Mouse (Mus musculus): ENCODE measurements around the gene Tspan8. TPM values are rescaled to one million over a fixed set of nuclear protein-coding genes. Genes with fewer than 3 reads are reported as not detected.

The Tspan8 gene
- 0.24 and 0.30 TPM in 2 replicates for polyA plus RNA-seq (2015; fragmentation: Nextera tagmentation; extraction: Ambion mirVana)

DNA sequence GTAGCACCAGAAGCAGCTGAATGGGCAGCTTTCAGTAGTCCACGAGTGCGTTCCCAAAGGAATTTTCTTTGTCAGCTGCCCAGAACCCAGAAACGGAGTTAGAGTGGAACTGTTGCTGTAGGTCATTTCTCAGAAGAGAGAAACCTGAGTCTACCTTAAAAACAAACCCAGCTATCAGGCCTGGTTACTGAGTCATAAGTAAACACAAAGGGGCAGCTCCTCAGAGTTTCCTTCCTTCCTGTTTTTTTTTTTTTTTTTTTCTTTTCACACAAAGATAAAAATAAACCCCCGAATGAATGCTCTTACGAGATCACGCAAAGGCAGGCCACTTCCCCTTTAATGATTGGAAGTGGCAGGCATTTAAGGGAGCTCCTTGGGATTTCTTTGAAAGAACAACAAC lies at the start of gene Tspan8:
Tspan8 (plus strand) TSS at position 322 of the 400 bp plus-strand sequence.
- Histone ChIP-seq H3K4me1 (replicated peaks) (no peaks in the 10 kb centered on the region), H3K36me3 (no peaks in the 10 kb centered on the region), H3K4me2 (replicated peaks) (no peak within 1 kb of the TSS), H3K9ac (replicated peaks) (no peak within 1 kb of the TSS), H3K9me3 (no peaks in the 10 kb centered on the region), H3K27ac (no peak within 1 kb of the TSS), H3K4me3 (replicated peaks) (no peak within 1 kb of the TSS), H3K27me3 (no peaks in the 10 kb centered on the region)
- no peak for ATAC-seq
- whole genome bisulfite sequencing: 63% methylated on average over 6 of the region's 6 CpGs

DNA sequence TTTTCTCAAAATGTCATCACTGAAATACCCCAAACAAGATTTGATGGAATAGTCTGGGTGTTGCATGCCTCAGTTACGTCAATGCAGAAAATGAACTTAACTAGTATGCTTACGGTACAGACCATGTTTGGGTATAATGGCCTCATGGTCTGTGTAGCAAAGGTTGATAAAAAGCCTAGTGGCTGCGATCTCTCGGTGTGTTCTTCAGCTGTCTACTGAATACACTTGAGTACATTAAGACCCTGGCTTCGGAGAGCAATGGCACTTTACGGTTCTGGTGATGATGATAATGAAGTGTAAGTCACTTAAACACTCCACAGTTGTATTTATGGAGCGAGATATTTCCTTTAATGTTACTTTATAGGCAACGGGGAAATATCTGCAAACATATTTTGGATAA lies 46.6 kb upstream of the Tspan8 start:
- Histone ChIP-seq H3K36me3 (no peaks in the 10 kb centered on the region), H3K9ac (replicated peaks) (no peak overlapping the region), H3K27ac (no peak overlapping the region), H3K4me2 (replicated peaks) (no peak overlapping the region), H3K9me3 (no peaks in the 10 kb centered on the region), H3K4me1 (replicated peaks) (no peaks in the 10 kb centered on the region), H3K4me3 (replicated peaks) (no peak overlapping the region), H3K27me3 (no peaks in the 10 kb centered on the region)
- 93% methylated on average over 8 of the region's 8 CpGs for WGBS
- ATAC-seq: no peak

GRCm38 (mm10) chr10:115774451-115774850 lies 42.2 kb upstream of the Tspan8 start:
- no peak overlapping the region for H3K4me3 ChIP-seq (replicated peaks)
- no peaks in the 10 kb centered on the region for H3K27me3 ChIP-seq
- H3K36me3 ChIP-seq: no peaks in the 10 kb centered on the region
- no peak overlapping the region for H3K9ac ChIP-seq (replicated peaks)
- H3K4me2 ChIP-seq (replicated peaks): no peak overlapping the region
- WGBS: 56% methylated on average over 4 of the region's 4 CpGs
- no peaks in the 10 kb centered on the region for H3K9me3 ChIP-seq
- peaks cover 3% of the 10 kb centered on the region; the same call in 1 of the 2 replicates for H3K4me1 ChIP-seq (replicated peaks)
- no peak for ATAC-seq
- no peak overlapping the region for H3K27ac ChIP-seq

DNA sequence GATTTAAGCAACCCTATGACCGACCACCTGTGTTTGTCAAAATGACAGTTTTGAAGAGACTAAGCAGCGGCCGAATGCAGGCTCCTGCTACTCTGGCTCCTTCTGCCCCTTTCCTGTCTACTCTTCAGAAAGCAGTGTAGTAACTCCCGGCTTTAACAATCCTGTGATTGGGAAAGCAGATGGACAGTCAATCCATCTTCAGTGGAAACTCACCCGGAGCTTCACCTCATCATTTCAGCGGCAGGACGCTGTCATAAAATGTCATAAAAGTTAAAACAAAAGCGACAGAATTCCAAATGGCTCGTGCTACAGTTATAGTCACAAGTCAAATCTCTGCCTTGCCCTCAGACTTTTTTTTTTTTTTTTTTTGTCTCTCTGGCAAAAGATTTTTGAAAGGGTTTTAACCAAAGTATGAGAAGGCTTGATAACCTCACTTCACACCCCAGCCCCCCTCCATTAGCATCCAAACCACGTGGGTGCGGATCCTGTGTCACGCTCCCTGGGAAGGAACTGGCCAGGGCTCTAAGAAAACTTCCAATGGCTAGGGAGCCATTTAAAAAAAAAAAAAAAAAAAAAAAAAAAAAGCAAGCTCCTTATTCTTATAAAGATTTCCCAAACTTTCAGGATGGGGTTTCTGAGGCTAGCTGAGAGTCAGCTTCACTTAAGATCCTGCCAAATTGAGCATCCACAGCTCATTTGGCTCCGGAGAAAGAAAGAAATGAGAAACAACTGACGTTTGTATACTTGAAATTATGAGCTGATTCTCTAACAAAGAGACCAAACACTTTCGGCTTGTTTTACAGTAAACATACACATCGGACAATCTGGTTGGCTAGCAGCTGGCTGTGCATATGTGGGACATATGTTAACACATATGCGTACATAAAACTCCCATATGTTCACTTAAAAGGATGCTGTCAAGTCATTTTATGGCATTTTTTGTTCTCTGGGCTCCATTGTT lies 40.4 kb upstream of the Tspan8 start:
- ATAC-seq: no peak
- WGBS: 68% methylated on average over 17 of the region's 17 CpGs
- H3K9me3 ChIP-seq: no peaks in the 10 kb centered on the region

GRCm38 (mm10) chr10:115777366-115777765 lies 39.3 kb upstream of the Tspan8 start:
- no peaks in the 10 kb centered on the region for H3K27me3 ChIP-seq
- H3K4me1 ChIP-seq (replicated peaks): peaks cover 3% of the 10 kb centered on the region; the same call in 1 of the 2 replicates
- H3K9ac ChIP-seq (replicated peaks): no peak overlapping the region
- ATAC-seq: no peak
- H3K36me3 ChIP-seq: no peaks in the 10 kb centered on the region
- no peak overlapping the region for H3K4me2 ChIP-seq (replicated peaks)
- 75% methylated on average over 5 of the region's 5 CpGs for WGBS
- no peak overlapping the region for H3K4me3 ChIP-seq (replicated peaks)
- H3K27ac ChIP-seq: no peak overlapping the region
- H3K9me3 ChIP-seq: no peaks in the 10 kb centered on the region

More for the DNA sequence above, 40.4 kb upstream of the Tspan8 start:
- H3K4me2 ChIP-seq (replicated peaks): no peak overlapping the region
- H3K27ac ChIP-seq: no peak overlapping the region
- H3K4me1 ChIP-seq (replicated peaks): peaks cover 3% of the 10 kb centered on the region; the same call in 1 of the 2 replicates
- H3K27me3 ChIP-seq: no peaks in the 10 kb centered on the region
- no peak overlapping the region for H3K4me3 ChIP-seq (replicated peaks)
- no peaks in the 10 kb centered on the region for H3K36me3 ChIP-seq
- no peak overlapping the region for H3K9ac ChIP-seq (replicated peaks)

GRCm38 (mm10) chr10:115778624-115779023 lies 38.0 kb upstream of the Tspan8 start:
- Histone ChIP-seq H3K9ac (replicated peaks) (no peak overlapping the region), H3K4me1 (replicated peaks) (peaks cover 3% of the 10 kb centered on the region; the same call in 1 of the 2 replicates), H3K4me2 (replicated peaks) (no peak overlapping the region), H3K4me3 (replicated peaks) (no peak overlapping the region), H3K9me3 (no peaks in the 10 kb centered on the region), H3K36me3 (no peaks in the 10 kb centered on the region), H3K27ac (no peak overlapping the region), H3K27me3 (no peaks in the 10 kb centered on the region)
- no peak for ATAC-seq
- 39% methylated on average over 5 of the region's 5 CpGs for WGBS

- Histone ChIP-seq H3K4me2 (replicated peaks) (no peak overlapping the region), H3K4me3 (replicated peaks) (no peak overlapping the region), H3K9ac (replicated peaks) (no peak overlapping the region), H3K27ac (no peak overlapping the region), H3K4me1 (replicated peaks) (peaks cover 3% of the 10 kb centered on the region; the same call in 1 of the 2 replicates), H3K9me3 (no peaks in the 10 kb centered on the region), H3K36me3 (no peaks in the 10 kb centered on the region), H3K27me3 (no peaks in the 10 kb centered on the region)
- WGBS: 83% methylated on average over 11 of the region's 11 CpGs
- ATAC-seq: peak; percentile 45; the same call in 1 of the 2 replicates
Observed at GRCm38 (mm10) chr10:115780239-115781016, 36.2 kb upstream of the Tspan8 start.

- no peak overlapping the region for H3K4me2 ChIP-seq (replicated peaks)
- ATAC-seq: no peak
- no peak overlapping the region for H3K27ac ChIP-seq
- no peaks in the 10 kb centered on the region for H3K4me1 ChIP-seq (replicated peaks)
- H3K9ac ChIP-seq (replicated peaks): no peak overlapping the region
- no peaks in the 10 kb centered on the region for H3K36me3 ChIP-seq
- no peaks in the 10 kb centered on the region for H3K9me3 ChIP-seq
- WGBS: 86% methylated on average over 2 of the region's 2 CpGs
- no peaks in the 10 kb centered on the region for H3K27me3 ChIP-seq
- no peak overlapping the region for H3K4me3 ChIP-seq (replicated peaks)
Observed at GRCm38 (mm10) chr10:115783232-115783631, 33.4 kb upstream of the Tspan8 start.

- Histone ChIP-seq H3K27me3 (no peaks in the 10 kb centered on the region), H3K4me2 (replicated peaks) (no peak overlapping the region), H3K4me3 (replicated peaks) (no peak overlapping the region), H3K27ac (no peak overlapping the region), H3K9me3 (no peaks in the 10 kb centered on the region), H3K9ac (replicated peaks) (no peak overlapping the region), H3K4me1 (replicated peaks) (no peaks in the 10 kb centered on the region), H3K36me3 (no peaks in the 10 kb centered on the region)
- ATAC-seq: no peak
- 74% methylated on average over 2 of the region's 2 CpGs for WGBS
Observed at GRCm38 (mm10) chr10:115790788-115791187, 25.8 kb upstream of the Tspan8 start.

DNA sequence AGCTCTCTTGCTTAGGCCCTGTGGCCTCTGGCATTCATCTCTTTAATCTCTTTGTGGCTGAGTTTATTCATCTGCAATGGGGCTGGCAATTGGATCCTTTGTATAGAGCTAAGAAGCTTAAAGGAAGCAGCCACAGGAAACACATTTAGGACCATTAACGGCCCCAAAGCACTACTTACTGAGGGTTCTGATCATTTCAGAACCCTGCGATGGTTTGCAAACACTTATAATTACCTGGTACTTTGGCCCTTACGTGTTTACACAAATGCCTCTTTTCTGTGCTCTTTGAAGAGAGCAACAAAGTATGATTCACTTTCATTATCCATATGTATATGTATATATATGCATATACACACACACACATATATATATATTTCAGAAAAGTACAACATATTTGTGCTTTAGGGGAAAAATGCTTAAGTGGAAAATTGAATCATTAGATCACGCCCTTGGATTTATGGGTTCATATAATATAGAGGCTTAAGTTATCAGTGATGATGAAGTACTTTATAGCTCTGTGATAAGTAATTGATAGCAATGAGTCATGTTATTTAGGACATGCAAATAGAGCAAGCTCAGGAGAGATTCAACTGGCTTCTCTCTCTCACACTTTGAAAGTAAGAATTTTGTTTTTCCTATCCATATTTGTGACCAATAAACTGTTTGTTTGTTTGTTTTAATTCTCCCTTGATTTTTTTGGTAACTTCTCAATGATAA lies 20.4 kb upstream of the Tspan8 start:
- Histone ChIP-seq H3K4me3 (replicated peaks) (no peak overlapping the region), H3K9ac (replicated peaks) (no peak overlapping the region), H3K4me1 (replicated peaks) (0 out of 2 replicates have a peak, but pooled peaks cover 3% of the 10 kb centered on the region), H3K4me2 (replicated peaks) (no peak overlapping the region), H3K9me3 (no peaks in the 10 kb centered on the region), H3K27me3 (no peaks in the 10 kb centered on the region), H3K36me3 (no peaks in the 10 kb centered on the region), H3K27ac (no peak overlapping the region)
- no peak for ATAC-seq
- 39% methylated on average over 4 of the region's 4 CpGs for WGBS

- ATAC-seq: no peak
Observed at GRCm38 (mm10) chr10:115801464-115801863, 15.2 kb upstream of the Tspan8 start.

More at GRCm38 (mm10) chr10:115801464-115801863, 15.2 kb upstream of the Tspan8 start:
- H3K4me2 ChIP-seq (replicated peaks): no peak overlapping the region
- H3K4me3 ChIP-seq (replicated peaks): no peak overlapping the region
- no peak overlapping the region for H3K27ac ChIP-seq
- no peaks in the 10 kb centered on the region for H3K9me3 ChIP-seq
- no peaks in the 10 kb centered on the region for H3K27me3 ChIP-seq
- no peaks in the 10 kb centered on the region for H3K36me3 ChIP-seq
- H3K4me1 ChIP-seq (replicated peaks): no peaks in the 10 kb centered on the region
- no peak overlapping the region for H3K9ac ChIP-seq (replicated peaks)
- WGBS: 91% methylated on average over 3 of the region's 3 CpGs

All from midbrain, embryonic 13.5 days (tissue).